In genomic region chr7:71794201-71794600, GRCm38 (mm10) we compare ENCODE assay signal across 17 mouse cellular contexts.
DNase-seq lines count a peak whose midpoint lies in the region; ATAC-seq lines count a peak whose summit lies in the region.
"Had no signal": no experiment of that assay in that cellular context is flagged by ENCODE, and none has a peak within 500 bp of the region (broad histone marks: within the 10 kb centered on the region; RNA-seq: fewer than 3 reads in every experiment).

No protein-coding gene starts in this region.

- no peak overlapping the region for H3K27ac ChIP-seq in heart, embryonic 13.5 days (replicated peaks)
- no peak overlapping the region for H3K27ac ChIP-seq in midbrain, embryonic 12.5 days (replicated peaks)
- no peak overlapping the region for H3K27ac ChIP-seq in midbrain, embryonic 15.5 days
- H3K27ac ChIP-seq in embryonic facial prominence, embryonic 11.5 days (replicated peaks; ENCODE audit: low read depth, low read length): no peak overlapping the region
- H3K27ac ChIP-seq: heart, adult 2 months; hindbrain, postnatal 0 days; limb, embryonic 15.5 days had no signal

- WGBS in heart, embryonic 13.5 days: 34% methylated on average over 7 of the region's 7 CpGs
- WGBS in midbrain, embryonic 12.5 days: 43% methylated on average over 7 of the region's 7 CpGs
- 44% methylated on average over 7 of the region's 7 CpGs for WGBS in midbrain, embryonic 15.5 days
- 9% methylated on average over 7 of the region's 7 CpGs for WGBS in embryonic facial prominence, embryonic 11.5 days

- peaks cover 5% of the 10 kb centered on the region for H3K4me1 ChIP-seq in heart, embryonic 13.5 days
- no peaks in the 10 kb centered on the region for H3K4me1 ChIP-seq in midbrain, embryonic 12.5 days
- no peaks in the 10 kb centered on the region for H3K4me1 ChIP-seq in midbrain, embryonic 15.5 days
- no peaks in the 10 kb centered on the region for H3K4me1 ChIP-seq in embryonic facial prominence, embryonic 11.5 days (ENCODE audit: control insufficient read depth, insufficient read depth, low read length)
- H3K4me1 ChIP-seq: limb, embryonic 15.5 days had no signal

- DNase-seq in heart, adult 9 months (ENCODE audit: low spot score in 2 of 2): no peak
- DNase-seq in embryonic facial prominence, embryonic 11.5 days (ENCODE audit: low spot score): peak; percentile 8
- no peak for DNase-seq in thymus, adult 18-20 months
- DNase-seq: cerebellum, postnatal 25 days; gastrocnemius, postnatal 14 days; heart, adult 2 months; heart, postnatal 14 days; kidney, adult 11 months; kidney, postnatal 14 days; lung, postnatal 36 days; thymus, postnatal 4 days had no signal

- H3K9me3 ChIP-seq in heart, embryonic 13.5 days: no peaks in the 10 kb centered on the region
- no peaks in the 10 kb centered on the region for H3K9me3 ChIP-seq in midbrain, embryonic 12.5 days
- H3K9me3 ChIP-seq in midbrain, embryonic 15.5 days: no peaks in the 10 kb centered on the region
- no peaks in the 10 kb centered on the region for H3K9me3 ChIP-seq in embryonic facial prominence, embryonic 11.5 days (replicated peaks; ENCODE audit: control insufficient read depth, low read length)
- H3K9me3 ChIP-seq: limb, embryonic 15.5 days had no signal

- H3K4me2 ChIP-seq in heart, embryonic 13.5 days: peak overlapping the region; percentile 26
- H3K4me2 ChIP-seq in midbrain, embryonic 12.5 days (replicated peaks): no peak overlapping the region
- H3K4me2 ChIP-seq in midbrain, embryonic 15.5 days: no peak overlapping the region
- 0 out of 2 replicates have a peak overlapping the region, but pooled peaks have one; percentile 11 for H3K4me2 ChIP-seq in embryonic facial prominence, embryonic 11.5 days (ENCODE audit: low read depth, low read length)
- H3K4me2 ChIP-seq: limb, embryonic 15.5 days had no signal

- H3K27me3 ChIP-seq in heart, embryonic 13.5 days (replicated peaks): no peaks in the 10 kb centered on the region
- H3K27me3 ChIP-seq in midbrain, embryonic 12.5 days: no peaks in the 10 kb centered on the region
- no peaks in the 10 kb centered on the region for H3K27me3 ChIP-seq in midbrain, embryonic 15.5 days (replicated peaks)
- no peaks in the 10 kb centered on the region for H3K27me3 ChIP-seq in embryonic facial prominence, embryonic 11.5 days (ENCODE audit: control insufficient read depth, insufficient read depth, low read length)
- H3K27me3 ChIP-seq: limb, embryonic 15.5 days had no signal

- H3K9ac ChIP-seq in heart, embryonic 13.5 days: no peak overlapping the region
- H3K9ac ChIP-seq in midbrain, embryonic 12.5 days (replicated peaks): no peak overlapping the region
- H3K9ac ChIP-seq in midbrain, embryonic 15.5 days: no peak overlapping the region
- H3K9ac ChIP-seq in embryonic facial prominence, embryonic 11.5 days (replicated peaks; ENCODE audit: low read length): no peak overlapping the region
- H3K9ac ChIP-seq: limb, embryonic 15.5 days had no signal

- H3K4me3 ChIP-seq in heart, embryonic 13.5 days: no peak overlapping the region
- H3K4me3 ChIP-seq in midbrain, embryonic 12.5 days: no peak overlapping the region
- no peak overlapping the region for H3K4me3 ChIP-seq in midbrain, embryonic 15.5 days
- no peak overlapping the region for H3K4me3 ChIP-seq in embryonic facial prominence, embryonic 11.5 days (ENCODE audit: low read depth, low read length)
- H3K4me3 ChIP-seq: heart, adult 2 months; limb, embryonic 15.5 days had no signal

- no peak for ATAC-seq in heart, embryonic 13.5 days (ENCODE audit: extremely low read depth, insufficient number of reproducible peaks, low FRiP score, low TSS enrichment)
- 0 out of 2 replicates have a peak, but pooled peaks have one; percentile 23 for ATAC-seq in midbrain, embryonic 12.5 days (ENCODE audit: low FRiP score, low read depth)
- no peak for ATAC-seq in midbrain, embryonic 15.5 days (replicated peaks)
- ATAC-seq in embryonic facial prominence, embryonic 11.5 days (replicated peaks; ENCODE audit: insufficient number of reproducible peaks, low FRiP score, low TSS enrichment, low read depth): no peak
- ATAC-seq in erythroid progenitor cell, adult 5-6 weeks (replicated peaks; ENCODE audit: low FRiP score, poor library complexity, severe bottlenecking): no peak
- ATAC-seq: hindbrain, postnatal 0 days had no signal

- H3K36me3 ChIP-seq in heart, embryonic 13.5 days: no peaks in the 10 kb centered on the region
- no peaks in the 10 kb centered on the region for H3K36me3 ChIP-seq in midbrain, embryonic 12.5 days
- no peaks in the 10 kb centered on the region for H3K36me3 ChIP-seq in midbrain, embryonic 15.5 days (replicated peaks)
- no peaks in the 10 kb centered on the region for H3K36me3 ChIP-seq in embryonic facial prominence, embryonic 11.5 days (replicated peaks; ENCODE audit: control insufficient read depth, insufficient read depth, low read depth, low read length)
- H3K36me3 ChIP-seq: limb, embryonic 15.5 days had no signal

Comparison
In these comparisons a context has a peak if more than half of its experiments do, and no peak if none do; other contexts are left out.
1. H3K4me2 ChIP-seq: peak in heart, embryonic 13.5 days (single experiment) and embryonic facial prominence, embryonic 11.5 days (single experiment); none in midbrain, embryonic 12.5 days (single experiment) and midbrain, embryonic 15.5 days (single experiment).